Mouse (Mus musculus) midbrain, postnatal 0 days (tissue): ENCODE results near the gene Lig1. TPM values are rescaled to one million over a fixed set of nuclear protein-coding genes. Genes with fewer than 3 reads are reported as not detected.
"Not testable (repeated sequence)": the region's sequence is repeated elsewhere in the genome, so short reads cannot be mapped to it uniquely, and the experiment has no call there.

Experiments
- ATAC-seq: fragments of 200-750 bp; cut with Nextera tagmentation; 2 replicates; pipeline ENCODE4 v1.8.0; 2017; ENCODE audit warnings: moderate number of reproducible peaks, mild to moderate bottlenecking, moderate TSS enrichment, moderate library complexity; ENCODE audit not compliant: low FRiP score
- DNase-seq: peaks from one replicate; pipeline ENCODE4 v3.0.0-alpha.2; 2015; ENCODE audit warnings: low spot score
- H3K27ac ChIP-seq: fragments of 300-500 bp; sonication (generic); 2 replicates; pipeline ENCODE4 v1.5.1; 2014; ENCODE audit warnings: low read depth, mild to moderate bottlenecking, low read length, mixed read lengths
- H3K27me3 ChIP-seq: fragments of 300-500 bp; sonication (generic); 2 replicates; pipeline ENCODE4 v1.6.1; 2014; ENCODE audit warnings: low read length, control low read depth, mixed read lengths; ENCODE audit not compliant: insufficient read depth
- H3K36me3 ChIP-seq: fragments of 300-500 bp; sonication (generic); 2 replicates; pipeline ENCODE4 v1.6.1; 2014; ENCODE audit warnings: low read length, control low read depth, mixed read lengths; ENCODE audit not compliant: insufficient read depth
- H3K4me1 ChIP-seq: fragments of 300-500 bp; sonication (generic); 2 replicates; pipeline ENCODE4 v1.6.1; 2014; ENCODE audit warnings: mild to moderate bottlenecking, control low read depth, antibody characterized with exemption, low read length, mixed read lengths; ENCODE audit not compliant: insufficient read depth
- H3K4me2 ChIP-seq: fragments of 300-500 bp; sonication (generic); 2 replicates; pipeline ENCODE4 v1.6.1; 2014; ENCODE audit warnings: low read depth, mild to moderate bottlenecking, low read length, mixed read lengths; ENCODE audit not compliant: poor library complexity, severe bottlenecking
- H3K4me3 ChIP-seq: fragments of 300-500 bp; sonication (generic); 2 replicates; pipeline ENCODE4 v1.5.1; 2014; ENCODE audit warnings: low read depth, mild to moderate bottlenecking, low read length, moderate library complexity
- H3K9ac ChIP-seq: fragments of 300-500 bp; sonication (generic); replicated peaks from 2 replicates; pipeline ENCODE4 v1.6.1; 2014; ENCODE audit warnings: mild to moderate bottlenecking, low read length, moderate library complexity, mixed read lengths; ENCODE audit not compliant: poor library complexity, severe bottlenecking
- H3K9me3 ChIP-seq: fragments of 300-500 bp; sonication (generic); 2 replicates; pipeline ENCODE4 v1.6.1; 2016; ENCODE audit warnings: low read length, control low read depth
- CTCF ChIP-seq: IDR thresholded peaks from 2 replicates; pipeline ENCODE4 v1.5.1; 2016; ENCODE audit warnings: antibody characterized with exemption, mild to moderate bottlenecking
- WGBS: fragments of 180-500 bp; shearing (Covaris S2); extraction: QIAGEN DNeasy Blood & Tissue Kit; methylation state at CpG from one replicate; pipeline ENCODE4 v1.1.7; 2014; 5-methylcytosine and 5-hydroxymethylcytosine counted together
- polyA plus RNA-seq: library from polyadenylated mRNA; unstranded; fragments of >200 nt; fragmentation: Nextera tagmentation; extraction: Ambion mirVana; gene quantifications from 2 replicates; pipeline ENCODE4 v1.2.1, GENCODE M21; 2015
- total RNA-seq: library from RNA; depleted of rRNA; stranded (reverse); fragments of >200 nt; gene quantifications from 2 replicates; pipeline ENCODE4 v1.2.3, GENCODE M21; 2014

Gene Lig1
- total and polyA plus RNA-seq, 2 experiments from 2014 or later: 15.9 to 35.3 TPM

DNA sequence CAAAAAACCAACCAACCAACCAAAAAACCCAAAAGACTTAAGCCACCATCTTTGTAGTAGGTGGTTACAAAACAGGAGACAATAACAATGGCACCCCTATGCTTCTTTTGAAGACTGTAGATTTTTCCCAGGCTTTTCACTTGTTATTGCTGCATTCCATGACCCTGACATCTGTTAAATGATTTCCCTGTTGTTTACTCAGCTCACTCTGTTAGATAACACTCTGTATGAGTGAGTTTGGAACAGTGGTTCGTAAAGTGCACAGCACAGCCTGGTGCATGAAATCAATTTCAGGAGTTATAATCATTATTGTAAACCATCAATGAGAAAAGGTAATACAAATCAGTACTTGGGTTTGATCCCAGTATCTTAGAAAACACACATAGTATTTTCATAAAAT is 5.4 kb upstream of the Lig1 start:
- TF ChIP-seq CTCF: no peak
- Histone ChIP-seq H3K4me1 (no peaks in the 10 kb centered on the region), H3K27ac (no peak overlapping the region), H3K9ac (no peak overlapping the region), H3K9me3 (no peaks in the 10 kb centered on the region), H3K36me3 (peaks cover 7% of the 10 kb centered on the region; the same call in 1 of the 2 replicates), H3K4me3 (no peak overlapping the region), H3K27me3 (no peaks in the 10 kb centered on the region), H3K4me2 (no peak overlapping the region)
- ATAC-seq (no peak), DNase-seq (no peak)
- WGBS: 91% methylated on average over 1 of the region's 1 CpGs

DNA sequence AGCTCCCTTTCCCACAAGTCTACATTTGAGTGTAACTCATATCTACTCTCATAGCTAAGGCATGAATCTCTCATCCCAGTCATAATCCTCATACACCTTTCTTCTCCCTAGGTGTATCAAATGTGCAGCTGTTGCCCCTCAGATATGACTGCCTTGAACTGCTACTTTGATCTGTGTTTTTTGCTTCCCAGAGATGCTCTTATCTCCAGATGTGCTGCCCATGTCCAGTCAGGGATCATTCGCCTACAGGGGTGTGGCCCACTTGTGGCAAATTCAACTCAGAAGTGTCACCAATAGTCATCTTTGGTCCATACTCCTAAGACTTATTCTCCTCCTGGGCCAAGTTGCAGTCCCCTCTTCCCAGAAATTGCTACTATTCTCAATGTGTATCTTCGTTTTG is 750 bp downstream of the Lig1 start:
- ATAC-seq: peak; percentile 3; the same call in 1 of the 2 replicates
- WGBS: 34% methylated on average over 2 of the region's 2 CpGs
- H3K27ac ChIP-seq: peak overlapping the region; percentile 85

DNA sequence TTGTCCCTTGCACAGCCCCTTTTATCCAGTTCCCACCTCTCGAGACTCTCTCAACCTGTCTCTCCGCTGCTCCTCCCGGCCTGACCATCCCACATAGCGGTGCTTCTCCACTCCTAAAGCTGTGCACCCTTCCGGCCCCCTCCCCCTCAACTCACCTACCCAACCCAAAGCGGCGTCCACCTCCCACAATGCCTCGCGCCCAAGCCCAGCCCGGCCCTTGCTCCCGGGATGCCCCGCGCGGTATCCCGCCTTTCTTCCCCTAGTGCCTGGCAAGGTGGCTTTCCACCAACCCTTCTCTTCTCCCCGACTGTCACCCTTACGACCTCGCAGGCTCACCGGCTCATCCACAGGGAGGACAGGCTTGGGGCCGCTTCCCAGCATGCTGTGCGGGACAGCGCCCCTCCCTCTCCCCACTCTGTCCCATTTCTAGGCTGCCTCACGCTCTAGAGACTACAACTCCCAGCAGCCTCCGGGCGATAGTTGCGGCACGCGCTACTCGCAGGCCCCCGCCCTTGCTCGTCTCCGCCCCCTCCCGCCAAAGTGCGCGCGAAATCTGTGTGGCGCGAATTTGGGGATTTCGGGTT is 1.3 kb downstream of the Lig1 start, which contains the start of gene Zswim9:
Gene Zswim9 (minus strand): TSS at position 414 of the 584 bp plus-strand sequence.
- H3K4me3 ChIP-seq: peak within 1 kb of the TSS; percentile 62
- H3K27me3 ChIP-seq: no peaks in the 10 kb centered on the region
- H3K4me1 ChIP-seq: peaks cover 7% of the 10 kb centered on the region
- ATAC-seq (peak; percentile 99), DNase-seq (peak; percentile 95)
- peak; percentile 21; the same call in 1 of the 2 replicates for TF ChIP-seq CTCF
- peaks cover 13% of the 10 kb centered on the region; the same call in 1 of the 2 replicates for H3K36me3 ChIP-seq
- H3K27ac ChIP-seq: peak within 1 kb of the TSS; percentile 85
- no peaks in the 10 kb centered on the region for H3K9me3 ChIP-seq
- WGBS: under 1% methylated on average over 39 of the region's 39 CpGs
- H3K9ac ChIP-seq: peak within 1 kb of the TSS; percentile 81
- H3K4me2 ChIP-seq: peak within 1 kb of the TSS; percentile 66

More for the DNA sequence above, 750 bp downstream of the Lig1 start:
- peaks cover 7% of the 10 kb centered on the region for H3K4me1 ChIP-seq
- H3K4me3 ChIP-seq: peak overlapping the region; percentile 62
- no peak for TF ChIP-seq CTCF
- H3K9ac ChIP-seq: peak overlapping the region; percentile 81
- H3K9me3 ChIP-seq: no peaks in the 10 kb centered on the region
- H3K36me3 ChIP-seq: peaks cover 13% of the 10 kb centered on the region; the same call in 1 of the 2 replicates
- no peaks in the 10 kb centered on the region for H3K27me3 ChIP-seq
- no peak for DNase-seq
- peak overlapping the region; percentile 66 for H3K4me2 ChIP-seq

DNA sequence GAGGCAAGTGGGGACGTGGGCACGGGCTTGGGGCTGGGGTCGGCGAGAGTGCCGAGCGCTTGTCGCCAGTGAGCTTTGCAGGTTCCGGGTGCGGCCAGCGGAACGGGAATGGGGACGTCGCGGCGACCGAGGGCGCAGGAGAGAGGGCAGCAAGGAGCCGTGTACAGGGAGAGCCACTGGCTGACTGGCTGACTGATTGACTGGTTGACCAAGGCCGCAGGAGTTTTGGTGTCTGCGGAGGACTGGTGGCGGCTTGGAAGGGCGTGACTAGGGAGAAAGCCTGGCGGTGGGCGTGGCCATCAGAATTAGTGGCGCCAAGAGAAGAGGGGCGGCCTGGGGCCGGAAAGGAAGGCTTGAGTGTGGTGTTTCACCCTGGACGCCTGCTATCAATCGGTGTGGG is 1.9 kb downstream of the Lig1 start:
- peak overlapping the region; percentile 66; the same call in 1 of the 2 replicates for H3K4me2 ChIP-seq
- DNase-seq, H3K4me1 ChIP-seq, H3K9ac ChIP-seq, H3K27me3 ChIP-seq, H3K27ac ChIP-seq, H3K9me3 ChIP-seq: not testable (repeated sequence)
- peaks cover 13% of the 10 kb centered on the region; the same call in 1 of the 2 replicates for H3K36me3 ChIP-seq
- ATAC-seq: peak; percentile 70
- peak overlapping the region; percentile 62 for H3K4me3 ChIP-seq
- under 1% methylated on average over 12 of the region's 29 CpGs for WGBS

DNA sequence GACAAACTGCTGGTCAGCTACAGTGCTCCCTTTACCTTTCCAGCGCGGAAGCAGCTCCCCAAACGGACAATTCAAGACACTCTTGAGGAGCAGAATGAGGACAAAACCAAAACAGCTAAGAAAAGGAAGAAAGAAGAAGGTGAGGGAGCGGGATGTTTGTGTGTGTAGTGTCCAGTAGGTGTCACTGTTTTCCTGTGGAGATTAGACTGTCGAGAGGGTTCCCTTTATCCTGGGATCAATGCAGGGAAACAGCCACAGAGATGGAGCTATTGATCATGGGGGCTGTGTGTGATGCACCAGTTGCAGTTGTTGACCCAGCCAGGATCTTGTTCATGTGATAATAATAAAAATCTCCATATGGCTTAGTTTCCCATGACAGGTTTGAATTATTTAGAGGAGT is 11.5 kb downstream of the Lig1 start:
- H3K4me2 ChIP-seq: no peak overlapping the region
- no peaks in the 10 kb centered on the region for H3K27me3 ChIP-seq
- no peaks in the 10 kb centered on the region for H3K4me1 ChIP-seq
- H3K9ac ChIP-seq: no peak overlapping the region
- H3K9me3 ChIP-seq: no peaks in the 10 kb centered on the region
- peaks cover 50% of the 10 kb centered on the region for H3K36me3 ChIP-seq
- TF ChIP-seq CTCF: peak; percentile 80
- H3K4me3 ChIP-seq: no peak overlapping the region
- WGBS: 49% methylated on average over 5 of the region's 5 CpGs
- ATAC-seq (peak; percentile 73; the same call in 1 of the 2 replicates), DNase-seq (peak; percentile 51)
- no peak overlapping the region for H3K27ac ChIP-seq

DNA sequence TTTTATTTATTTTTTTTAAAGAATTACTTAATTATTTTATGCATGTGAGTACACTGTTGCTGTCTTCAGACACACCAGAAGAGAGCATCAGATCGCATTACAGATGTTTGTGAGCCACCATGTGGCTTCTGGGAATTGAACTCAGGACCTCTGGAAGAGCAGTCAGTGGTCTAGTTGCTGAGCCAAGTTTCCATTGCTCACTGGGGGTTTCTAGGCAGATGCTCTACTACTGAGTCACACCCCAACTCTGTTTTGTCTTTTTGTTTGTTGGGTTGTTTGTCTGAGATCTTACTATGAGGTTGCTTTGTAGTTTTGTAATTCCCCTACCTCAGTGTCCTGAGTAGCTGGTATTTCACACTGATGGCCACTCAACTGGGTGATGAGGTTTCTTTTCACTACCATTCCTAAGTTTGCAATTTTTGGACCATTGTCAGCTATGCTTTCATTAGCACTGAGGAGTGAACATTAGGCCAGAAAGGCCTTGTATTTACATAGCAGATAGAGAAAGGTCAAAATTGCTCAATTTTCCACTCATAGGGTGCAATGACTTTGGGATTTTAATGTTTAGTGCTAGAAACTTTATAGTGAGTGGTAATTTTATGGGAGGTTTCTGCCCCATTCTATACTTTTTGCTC is 13.1 kb downstream of the Lig1 start:
- Histone ChIP-seq H3K36me3 (peaks cover 53% of the 10 kb centered on the region), H3K9me3 (no peaks in the 10 kb centered on the region), H3K4me2 (no peak overlapping the region), H3K4me3 (no peak overlapping the region), H3K27ac (no peak overlapping the region), H3K4me1 (no peaks in the 10 kb centered on the region), H3K9ac (no peak overlapping the region), H3K27me3 (no peaks in the 10 kb centered on the region)
- no peak for DNase-seq
- no peak for ATAC-seq
- WGBS: 92% methylated on average over 1 of the region's 1 CpGs
- no peak for TF ChIP-seq CTCF
